Mouse (Mus musculus) adrenal gland, adult 18-20 months (tissue): Measurements from ENCODE around the gene H2-DMa. TPM values are rescaled to one million over a fixed set of nuclear protein-coding genes. Genes with fewer than 3 reads are reported as not detected.

Source experiments
- DNase-seq, 2 experiments: peaks; one replicate each; pipeline ENCODE4 v3.0.0; 2021 to 2022; ENCODE audit warnings: low spot score in 2 of 2
- total RNA-seq, 2 experiments: library from RNA; stranded (reverse); gene quantifications; 1 replicate in 1 of 2; 2 replicates in 1 of 2; pipeline ENCODE4 v1.2.3; 2021

Gene H2-DMa
- total RNA-seq, 2 experiments from 2014 or later = 14.7 to 21.0 TPM

DNA sequence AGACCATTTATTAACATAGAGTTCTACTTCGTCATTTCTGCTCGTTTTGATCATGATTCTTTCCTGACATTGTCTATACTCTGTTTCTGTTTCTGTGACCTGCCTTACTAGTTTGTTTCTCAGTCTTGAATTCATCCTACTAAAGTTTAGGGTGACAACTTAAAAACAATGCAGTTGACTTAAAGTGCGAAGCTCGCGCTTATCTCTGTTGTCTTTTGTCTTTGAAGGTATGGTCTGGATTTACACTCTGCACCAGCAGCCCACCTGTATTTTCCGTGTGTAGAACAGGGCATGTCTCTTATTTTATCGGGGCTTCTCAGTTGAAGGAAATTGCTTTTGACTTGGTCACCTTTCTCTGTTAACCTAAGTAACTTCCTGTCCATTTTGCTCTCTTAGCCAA lies 3.8 kb downstream of the H2-DMa start:
- DNase-seq = no peak

DNA sequence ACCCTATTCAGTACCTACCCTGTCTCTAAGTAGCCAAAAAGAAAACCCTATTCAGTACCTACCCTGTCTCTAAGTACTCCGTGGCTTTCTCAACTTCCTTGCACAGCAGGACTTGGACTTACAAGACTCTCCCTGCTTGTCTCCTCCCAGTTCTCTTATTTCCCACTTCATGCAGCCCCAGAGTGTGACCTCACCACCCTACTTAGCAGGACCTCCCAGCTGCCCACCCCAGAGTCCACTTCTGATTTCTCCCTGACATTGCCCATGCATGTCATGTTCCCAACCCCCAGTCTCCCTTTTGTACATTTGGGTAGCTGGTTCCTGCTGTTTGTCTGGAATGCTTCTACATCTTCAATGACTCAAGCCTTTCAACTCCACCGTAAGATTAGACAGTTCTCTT lies 4.2 kb downstream of the H2-DMa start:
- DNase-seq = no peak

DNA sequence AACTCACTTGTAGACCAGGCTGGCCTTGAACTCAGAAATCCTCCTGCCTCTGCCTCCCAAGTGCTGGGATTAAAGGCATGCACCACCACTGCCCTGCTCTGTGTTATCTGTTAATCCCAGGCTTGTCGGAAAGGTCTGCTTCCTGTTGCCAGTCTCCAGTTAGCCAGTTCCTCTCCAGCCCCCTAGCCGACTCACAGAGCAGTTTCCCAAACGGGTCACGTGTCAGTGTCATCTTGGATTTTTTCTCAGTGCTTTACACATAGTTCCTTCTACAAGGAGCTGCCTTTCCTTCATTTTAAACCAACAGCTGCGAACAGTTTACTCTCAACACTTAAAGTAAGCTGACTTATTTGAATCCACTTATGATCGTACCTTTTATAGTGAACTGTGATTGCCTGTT lies 5.3 kb downstream of the H2-DMa start:
- no peak for DNase-seq

DNA sequence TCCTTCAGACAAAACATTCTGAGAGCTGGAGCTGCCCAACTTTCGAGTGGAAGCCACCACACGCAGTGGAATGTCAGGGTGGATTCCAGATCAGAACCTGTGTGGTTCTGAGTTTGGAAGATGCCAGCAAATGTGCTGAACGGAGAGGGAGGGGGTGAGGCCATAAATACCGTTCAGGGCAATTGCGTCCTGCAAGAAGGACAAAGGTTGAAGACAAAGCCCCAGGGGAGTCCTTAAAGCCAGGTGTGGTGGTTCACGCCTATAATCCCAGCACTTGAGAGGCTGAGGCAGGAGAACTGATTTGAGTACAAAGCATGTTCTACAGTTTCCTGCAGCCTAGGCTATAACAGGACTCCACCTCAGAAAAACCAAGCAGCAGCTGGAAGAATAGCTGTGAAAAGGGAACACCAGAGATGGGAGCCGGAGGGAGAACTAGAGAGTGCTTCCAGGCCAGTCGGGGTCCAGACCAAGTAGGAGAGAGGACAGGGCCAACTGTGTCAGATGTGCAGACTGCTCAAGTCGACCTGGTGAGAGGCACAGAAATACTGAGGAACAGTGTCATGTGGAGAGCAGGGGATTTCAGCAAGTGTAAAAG lies 7.6 kb downstream of the H2-DMa start:
- no peak for DNase-seq

DNA sequence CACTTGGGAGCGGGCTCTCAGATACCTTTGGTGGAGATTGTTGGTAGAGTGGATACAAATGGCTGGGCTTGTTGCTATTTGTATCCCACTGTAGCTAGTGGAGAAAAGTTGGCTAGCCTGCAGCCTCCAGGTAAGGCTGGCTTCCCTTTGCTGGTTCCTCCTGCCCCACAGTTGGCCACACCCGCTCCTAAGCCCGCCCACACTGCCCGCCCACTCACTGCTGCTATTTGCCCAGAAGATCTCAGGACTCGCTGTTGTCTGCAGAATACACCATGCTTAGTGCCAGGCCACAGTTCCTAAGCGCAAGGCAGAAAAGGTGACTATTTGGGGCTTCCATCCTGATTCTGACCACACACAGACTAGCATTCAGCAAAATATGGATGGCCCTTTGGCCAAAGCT lies 8.1 kb downstream of the H2-DMa start:
- DNase-seq = peak in 1 of 2 experiments; percentile 46

DNA sequence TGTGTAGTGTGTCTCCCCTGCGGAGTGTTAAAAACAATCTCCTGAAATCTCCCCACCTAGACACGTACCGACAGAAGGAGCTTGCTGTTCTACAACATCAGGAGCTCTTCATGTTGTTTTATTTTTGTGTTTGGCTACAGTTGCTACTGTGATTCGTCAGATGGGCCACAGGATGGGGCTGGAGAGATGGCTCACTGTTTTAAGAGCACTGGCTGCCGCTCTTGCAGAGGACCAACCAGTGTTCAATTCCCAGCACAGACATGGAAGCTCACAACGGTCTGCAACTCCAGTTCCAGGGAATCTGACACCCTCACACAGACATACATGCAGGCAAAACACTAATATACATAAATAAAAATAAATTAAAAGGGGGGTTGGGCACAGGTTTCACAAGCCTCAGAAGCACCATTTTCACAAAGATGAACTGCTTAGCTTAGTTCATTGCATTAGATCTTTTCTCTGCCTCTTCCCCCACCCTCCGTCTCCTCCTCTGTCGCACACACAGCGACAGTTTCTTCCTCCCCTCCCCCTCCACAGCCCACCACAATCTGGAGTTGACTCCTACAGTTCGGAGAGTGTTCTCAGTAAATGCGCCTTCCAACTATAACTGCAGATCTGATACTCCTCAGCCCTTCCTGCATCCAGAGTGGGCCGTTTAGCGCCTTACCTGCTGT lies 9.1 kb downstream of the H2-DMa start:
- DNase-seq = no peak

DNA sequence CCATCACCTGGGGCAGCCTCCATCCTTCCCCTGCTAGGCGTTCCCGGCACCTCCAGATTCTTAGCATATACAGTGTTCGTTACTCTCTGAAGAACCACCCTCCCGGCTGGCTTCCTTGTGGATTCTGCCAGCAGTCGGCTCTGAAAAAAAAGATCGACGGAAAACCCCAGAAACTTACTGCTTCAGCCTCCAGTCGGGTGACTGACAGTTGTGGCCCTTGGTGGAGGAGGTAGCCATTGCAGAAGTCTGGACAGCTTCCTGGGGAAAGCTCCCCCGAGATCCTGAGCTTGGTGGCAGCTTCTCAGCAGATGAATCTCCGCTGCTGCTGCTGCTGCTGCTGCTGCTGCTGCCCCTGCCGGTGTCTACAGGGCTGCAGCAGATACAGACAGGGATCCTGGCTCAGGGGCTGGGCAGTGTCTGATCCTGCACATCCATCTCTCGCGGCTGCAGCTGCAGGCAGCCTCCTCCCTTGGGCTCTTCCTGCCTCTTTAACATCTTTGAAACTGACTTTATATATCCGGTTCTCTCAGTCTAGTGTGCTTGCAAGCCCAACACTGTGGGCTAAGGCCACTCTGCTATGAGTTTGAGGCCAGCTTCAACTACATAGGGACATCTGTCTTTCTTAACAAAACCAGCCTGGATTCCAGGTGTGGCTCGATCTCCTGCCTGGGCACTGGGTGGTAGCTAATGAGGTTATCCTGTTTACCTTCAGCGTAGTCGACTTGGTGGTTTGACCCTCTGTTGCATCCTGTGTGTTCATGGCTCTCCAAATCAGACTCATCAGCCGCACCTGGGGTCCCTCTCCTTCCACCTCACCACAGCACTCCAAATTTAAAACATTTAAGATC lies 9.8 kb downstream of the H2-DMa start:
- DNase-seq = no peak

DNA sequence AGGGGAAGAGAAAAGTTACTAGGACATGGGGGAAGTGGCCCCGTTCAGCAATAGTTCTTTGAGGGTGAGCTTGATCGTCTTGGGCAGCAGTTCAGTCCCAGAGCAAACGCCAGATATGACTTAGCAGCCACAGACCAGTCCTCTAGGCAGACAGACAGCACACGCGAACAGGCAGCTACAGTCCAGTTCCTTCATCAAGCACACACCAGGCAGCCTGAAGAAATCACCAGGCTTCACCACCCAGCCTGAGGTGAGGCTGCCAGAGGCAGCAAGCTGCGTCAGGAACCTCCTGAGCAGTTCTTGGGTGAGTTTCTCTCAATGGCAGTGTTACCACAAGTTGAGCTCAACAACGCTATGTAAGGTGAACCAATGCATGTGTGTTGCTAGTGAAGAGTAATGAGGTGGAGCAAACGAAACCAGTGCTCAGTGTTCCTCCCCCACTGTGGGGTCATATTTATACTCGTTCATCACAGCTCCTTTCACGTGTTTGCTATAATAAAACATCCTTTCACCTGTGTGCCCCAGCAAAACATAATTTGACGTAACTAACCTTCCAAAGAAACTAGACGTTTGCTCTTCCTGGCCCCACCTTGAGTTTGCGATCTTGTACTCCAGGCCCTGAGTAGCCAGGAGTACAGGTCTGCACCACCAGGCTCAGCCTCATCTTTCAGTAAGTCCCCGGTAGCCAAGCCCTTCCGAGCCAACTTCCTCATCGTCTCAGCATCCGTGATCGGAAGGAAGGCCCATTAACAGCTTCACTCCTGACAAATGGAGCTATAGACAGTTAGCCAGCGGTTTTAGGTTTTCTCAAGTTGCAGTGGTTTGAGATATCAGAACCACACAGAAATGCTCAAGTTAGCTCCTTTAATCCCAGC lies 11.0 kb downstream of the H2-DMa start:
- no peak for DNase-seq

DNA sequence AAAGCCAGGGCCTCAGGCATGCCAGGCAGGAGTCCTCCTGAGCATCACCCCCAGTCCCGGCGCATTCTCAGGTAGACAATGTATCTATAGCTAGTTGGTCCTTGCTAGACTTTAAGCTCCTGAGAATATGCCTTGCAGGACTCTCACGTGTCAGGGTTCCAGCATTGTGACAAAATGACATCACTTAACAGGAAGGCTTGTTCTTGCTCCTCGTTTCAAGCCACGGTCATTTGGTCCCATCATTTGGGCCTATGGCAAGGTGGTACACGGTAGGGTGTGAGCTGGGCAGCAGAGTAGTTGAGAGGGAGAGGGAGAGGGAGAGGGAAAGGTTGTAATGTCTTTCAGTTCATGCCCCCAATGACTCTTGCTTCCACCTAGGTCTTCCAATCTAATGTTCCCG lies 12.6 kb downstream of the H2-DMa start:
- no peak for DNase-seq

DNA sequence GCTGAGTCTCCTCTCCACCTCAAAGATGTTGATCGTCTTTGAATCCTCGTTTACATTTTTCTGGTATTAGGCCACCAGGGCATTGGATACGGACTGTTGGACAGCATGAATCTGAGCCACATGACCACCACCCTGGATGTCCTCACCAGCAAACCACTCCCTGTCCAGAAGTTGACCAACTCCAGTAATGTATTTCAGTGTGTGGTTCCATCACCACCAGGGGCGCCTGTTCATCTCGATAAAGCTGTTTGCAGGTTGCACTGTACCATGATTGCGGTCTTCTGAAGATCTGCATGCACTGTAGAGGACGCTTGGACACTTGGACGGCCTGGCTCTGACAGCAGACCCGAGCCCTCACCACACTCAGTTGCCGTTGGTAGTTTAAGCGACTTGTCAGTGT lies 13.9 kb downstream of the H2-DMa start:
- no peak for DNase-seq

DNA sequence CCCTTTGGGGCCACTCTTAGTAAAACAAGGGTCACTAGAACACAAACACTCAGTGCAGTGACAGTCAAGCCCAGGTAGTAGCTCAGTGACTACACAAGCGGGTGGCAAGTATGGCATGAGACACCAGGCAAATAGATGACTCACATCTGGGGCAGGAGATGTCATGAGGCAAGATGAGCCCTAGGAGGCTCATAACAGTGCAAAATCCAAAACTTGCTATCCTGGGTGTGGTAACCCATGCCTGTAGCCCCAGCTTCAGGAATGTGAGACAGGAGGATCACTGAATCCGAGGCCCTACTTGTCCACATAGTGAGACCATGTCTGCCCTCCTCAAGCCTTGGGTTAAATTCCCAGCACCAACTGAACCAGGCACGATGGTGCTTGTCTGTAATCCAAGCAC lies 15.1 kb downstream of the H2-DMa start:
- no peak for DNase-seq

DNA sequence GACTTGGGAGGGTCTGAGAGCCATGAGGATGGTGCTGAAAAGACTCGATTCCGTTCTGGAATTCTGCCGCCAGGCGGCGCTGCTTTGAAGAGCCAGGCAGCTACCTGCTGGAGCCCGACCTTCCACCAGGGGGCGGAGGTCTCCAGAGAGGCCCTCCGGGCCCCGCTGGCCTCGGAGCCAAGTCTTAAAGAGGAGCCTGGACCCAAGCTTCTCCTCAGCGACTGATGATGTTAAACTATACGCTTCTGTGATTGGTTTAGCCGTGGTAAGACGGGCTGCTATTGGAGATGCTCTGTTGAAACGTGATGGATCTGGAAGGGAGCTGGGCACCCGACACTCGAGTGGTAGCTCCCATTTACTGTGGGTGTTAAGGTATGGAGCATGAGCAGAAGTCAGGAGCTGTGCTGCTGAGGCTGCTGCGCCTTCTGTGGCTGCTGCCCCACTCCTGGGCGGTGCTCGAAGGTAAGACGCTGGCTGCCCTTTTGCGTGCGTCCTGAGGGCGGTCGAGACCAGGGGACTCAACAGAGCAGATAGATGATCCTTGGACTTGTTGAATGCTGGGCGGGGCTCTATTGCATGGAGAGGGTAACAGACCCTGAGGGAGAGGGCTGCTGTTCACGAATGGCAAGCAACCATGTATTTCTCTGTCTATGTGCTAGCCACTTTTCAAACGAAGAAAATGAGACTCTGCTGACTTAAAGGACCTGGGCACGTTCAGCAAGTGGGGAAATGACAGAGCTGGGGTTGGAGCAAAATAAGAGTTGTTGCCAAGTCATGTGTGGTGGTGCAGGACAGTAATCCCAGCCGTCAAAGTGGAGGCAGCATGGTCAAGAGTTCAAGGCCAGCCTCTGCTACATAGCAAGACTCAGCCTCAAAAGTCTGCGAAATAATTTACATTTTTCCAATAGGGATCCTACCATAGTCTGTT lies 16.2 kb downstream of the H2-DMa start:
- DNase-seq = peak; percentile 99 to 100

DNA sequence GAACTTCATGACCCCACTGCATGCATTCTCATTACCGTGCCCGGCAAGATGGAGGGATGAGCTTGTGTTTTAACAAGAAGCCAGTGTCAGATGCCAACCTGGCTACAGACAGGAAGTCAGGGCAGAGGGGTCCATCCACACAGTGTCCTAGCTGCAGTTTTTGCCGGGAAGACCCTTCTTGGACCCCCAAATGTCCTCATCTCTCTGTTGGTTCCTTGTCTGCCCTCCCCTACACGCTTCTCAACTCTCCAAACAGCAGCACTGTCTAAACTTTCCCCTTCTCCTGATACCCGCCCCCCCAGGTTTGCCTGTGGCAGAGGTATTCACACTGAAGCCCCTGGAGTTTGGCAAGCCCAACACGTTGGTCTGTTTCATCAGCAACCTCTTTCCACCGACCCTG lies 18.3 kb downstream of the H2-DMa start:
- DNase-seq = no peak

DNA sequence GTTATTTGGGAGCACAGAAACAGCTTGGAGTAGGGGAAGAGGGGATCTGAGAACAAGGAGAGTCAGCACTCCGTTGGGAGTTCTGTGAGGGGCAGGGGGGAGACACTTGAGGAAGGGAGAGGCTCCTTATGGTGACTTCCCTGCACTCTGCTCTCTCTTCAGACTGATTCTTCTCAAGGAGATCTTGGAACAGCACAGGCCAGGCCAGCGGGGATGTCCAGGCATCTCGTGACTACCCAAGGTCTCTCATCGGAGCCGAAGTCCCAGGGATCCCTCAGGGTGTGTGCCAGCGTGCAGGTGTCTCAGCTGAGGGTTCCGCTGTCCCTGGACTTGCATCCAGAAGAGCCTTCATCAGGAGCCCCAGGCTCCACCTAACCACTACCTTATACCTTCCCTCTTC lies 19.3 kb downstream of the H2-DMa start:
- no peak for DNase-seq

DNA sequence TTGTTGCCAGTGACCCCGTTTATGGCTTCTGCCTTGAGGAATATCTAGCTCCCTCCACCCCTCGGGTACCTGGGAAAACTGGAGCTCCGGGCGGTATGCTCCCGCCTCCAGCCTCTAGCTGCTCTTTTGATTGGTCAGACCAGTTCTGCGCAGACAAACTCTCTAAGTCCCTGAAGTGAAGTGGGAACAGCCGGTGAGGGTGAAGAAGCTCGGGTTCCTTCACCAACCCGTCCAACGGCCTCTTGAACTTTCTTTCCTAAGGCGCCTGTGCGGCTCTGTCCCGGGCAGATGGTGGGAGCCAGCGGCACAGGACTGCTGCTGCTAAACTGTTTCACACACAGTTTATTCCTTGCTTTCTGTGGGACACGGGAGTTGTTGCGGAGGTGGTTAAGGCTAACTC lies 20.1 kb downstream of the H2-DMa start:
- DNase-seq = no peak

DNA sequence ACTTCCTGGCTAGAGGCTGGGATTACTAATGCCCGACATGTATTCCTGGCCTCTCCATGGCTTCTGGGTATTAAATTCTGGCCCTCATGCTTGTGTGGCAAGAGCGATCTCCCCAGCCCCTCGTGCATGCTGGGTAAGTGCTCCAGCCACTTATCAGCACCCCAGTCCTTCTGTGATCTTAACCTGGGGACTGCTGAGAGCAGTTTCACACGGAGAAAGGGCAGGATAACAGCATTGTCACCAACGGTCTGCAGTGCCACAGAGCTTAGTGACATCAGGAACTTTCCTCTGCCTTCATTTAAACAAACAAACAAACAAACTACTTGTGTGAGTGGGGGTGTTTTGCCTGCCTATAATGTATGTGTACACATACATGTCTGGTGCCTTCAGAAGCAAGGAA lies 20.9 kb downstream of the H2-DMa start:
- DNase-seq = no peak

DNA sequence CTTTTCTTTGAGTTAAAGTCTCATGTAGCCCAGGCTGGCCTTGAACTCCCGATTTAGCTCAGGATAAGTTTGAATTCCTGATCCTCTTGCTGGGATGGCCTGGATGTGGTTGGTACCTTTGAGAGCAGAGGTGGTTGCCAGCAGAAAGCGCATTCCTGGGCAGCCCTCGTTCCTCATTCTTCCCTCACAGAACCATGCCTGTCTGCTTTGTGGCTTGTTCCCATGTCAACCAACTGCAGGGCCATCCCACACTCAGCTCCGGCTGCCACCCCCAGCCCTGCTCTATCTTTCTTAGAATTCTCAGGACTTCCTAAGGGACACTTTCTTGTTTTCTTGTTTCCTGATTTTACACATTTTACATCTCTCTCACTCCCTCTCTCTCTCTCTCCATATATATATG lies 22.1 kb downstream of the H2-DMa start:
- DNase-seq = no peak

DNA sequence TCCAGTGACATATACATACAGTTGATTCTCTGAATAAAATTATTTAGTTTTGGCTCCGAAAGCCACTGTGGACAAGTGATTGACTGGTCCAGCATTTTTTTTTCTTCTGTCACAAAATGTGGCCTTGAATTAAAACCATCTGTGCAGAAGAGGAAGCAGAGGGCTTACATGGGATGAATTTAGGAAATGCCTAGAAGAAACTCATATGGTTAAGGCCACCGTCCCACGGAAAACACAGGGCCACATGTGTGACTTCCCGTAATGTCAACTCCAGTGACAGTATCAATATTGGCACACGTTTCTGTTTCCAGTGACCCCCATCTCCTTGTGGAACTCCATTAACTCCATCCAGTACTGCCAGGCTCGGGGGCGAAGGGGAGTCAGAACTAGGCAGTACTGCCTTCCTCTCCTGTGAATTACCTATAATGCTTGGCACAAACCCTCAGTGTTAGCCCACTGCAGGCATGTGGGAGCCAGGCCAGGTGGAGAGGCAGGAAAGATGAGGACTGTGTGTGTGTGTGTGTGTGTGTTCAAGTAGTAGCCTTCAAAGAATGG lies 23.2 kb downstream of the H2-DMa start:
- no peak for DNase-seq

DNA sequence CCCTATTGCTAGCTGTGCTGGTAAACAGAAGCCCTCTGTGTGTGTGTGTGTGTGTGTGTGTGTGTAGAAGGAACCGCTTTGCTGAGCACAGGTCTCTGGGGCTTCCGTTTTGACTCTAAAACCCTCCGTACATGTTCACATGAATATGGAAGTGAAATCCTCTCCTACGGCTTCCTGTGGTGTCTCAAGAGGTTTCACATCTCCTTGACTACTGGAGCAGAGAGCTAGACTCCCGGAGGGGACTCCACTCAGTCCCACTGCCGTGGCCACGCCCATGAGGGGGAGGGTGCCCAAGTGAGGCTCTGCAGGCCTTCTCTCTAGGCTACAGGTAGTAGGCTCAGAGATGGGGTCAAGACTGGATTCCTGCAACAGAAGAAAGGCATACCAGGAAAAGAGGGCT lies 23.7 kb downstream of the H2-DMa start, which contains the start of gene H2-DMb2:
H2-DMb2 (plus strand) TSS at position 275 of the 400 bp plus-strand sequence.
- no peak for DNase-seq

DNA sequence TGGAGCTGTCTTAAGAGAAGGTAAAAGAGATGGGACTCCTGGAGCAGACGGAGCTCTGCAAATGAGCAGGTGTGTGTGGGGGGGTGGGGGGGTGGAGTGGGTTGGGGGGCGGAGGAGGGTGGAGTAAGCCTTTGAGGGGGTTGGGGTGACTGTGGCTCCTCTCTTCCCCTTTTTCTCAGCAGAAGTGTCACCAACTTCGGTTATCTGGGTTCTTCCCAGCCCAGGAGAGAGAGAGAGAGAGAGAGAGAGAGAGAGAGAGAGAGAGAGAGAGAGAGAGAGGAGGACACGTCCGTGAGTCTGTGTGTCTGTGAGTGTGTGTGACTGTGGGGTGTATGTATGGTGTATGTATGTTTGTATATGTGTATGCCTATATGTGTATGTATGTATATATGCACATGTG lies 24.1 kb downstream of the H2-DMa start:
- no peak for DNase-seq
